Mouse (Mus musculus) testis, adult 2 months (tissue): ENCODE measurements around the gene Car11. TPM values are rescaled to one million over a fixed set of nuclear protein-coding genes. Genes with fewer than 3 reads are reported as not detected.

Experiments
- H3K27ac ChIP-seq: fragments of 200-500 bp; 2 replicates; pipeline ENCODE4 v1.5.1; 2012; ENCODE audit warnings: low read depth, low read length; ENCODE audit not compliant: control insufficient read depth, insufficient read depth
- H3K27me3 ChIP-seq: fragments of 200-500 bp; 2 replicates; pipeline ENCODE4 v1.6.1; 2012; ENCODE audit warnings: mild to moderate bottlenecking, low read length, moderate library complexity; ENCODE audit not compliant: control insufficient read depth, insufficient read depth
- H3K36me3 ChIP-seq: fragments of 200-500 bp; 2 replicates; pipeline ENCODE4 v1.6.1; 2012; ENCODE audit warnings: mild to moderate bottlenecking, low read length; ENCODE audit not compliant: control insufficient read depth, insufficient read depth
- H3K4me1 ChIP-seq: fragments of 200-500 bp; 2 replicates; pipeline ENCODE4 v1.6.1; 2012; ENCODE audit warnings: low read length; ENCODE audit not compliant: control insufficient read depth, insufficient read depth
- H3K4me3 ChIP-seq: fragments of 200-500 bp; 2 replicates; pipeline ENCODE4 v1.5.1; 2012; ENCODE audit warnings: low read depth, mild to moderate bottlenecking, low read length, moderate library complexity, mixed read lengths; ENCODE audit not compliant: control insufficient read depth
- CTCF ChIP-seq: fragments of 200-500 bp; IDR thresholded peaks from 2 replicates; pipeline ENCODE4 v1.5.1; 2012; ENCODE audit warnings: low read depth, mild to moderate bottlenecking, inconsistent platforms, low read length, moderate library complexity; ENCODE audit not compliant: control insufficient read depth, insufficient read depth, insufficient replicate concordance
- POLR2A ChIP-seq: fragments of 200-500 bp; IDR thresholded peaks from 2 replicates; pipeline ENCODE4 v1.6.1; 2012; ENCODE audit warnings: low read depth, mild to moderate bottlenecking, inconsistent platforms, low read length, moderate library complexity; ENCODE audit not compliant: control insufficient read depth
- polyA plus RNA-seq: library from polyadenylated mRNA; depleted of rRNA; stranded (reverse); fragments of >200 nt; gene quantifications from 2 replicates; pipeline ENCODE4 v1.2.3, GENCODE M21; 2012

Gene Car11
- polyA plus RNA-seq, 1 experiment: 3.3 TPM

GRCm38 (mm10) chr7:45717918-45718297 is 18.3 kb downstream of the Car11 start, which contains the start of gene Sphk2:
Gene Sphk2, minus strand, starts transcription at chr7:45718002.
- TF ChIP-seq CTCF (no peak), POLR2A (peak; percentile 98)
- Histone ChIP-seq H3K4me3 (peak within 1 kb of the TSS; percentile 94), H3K27me3 (no peaks in the 10 kb centered on the region), H3K27ac (peak within 1 kb of the TSS; percentile 92), H3K36me3 (peaks cover 4% of the 10 kb centered on the region), H3K4me1 (peaks cover 16% of the 10 kb centered on the region)

DNA sequence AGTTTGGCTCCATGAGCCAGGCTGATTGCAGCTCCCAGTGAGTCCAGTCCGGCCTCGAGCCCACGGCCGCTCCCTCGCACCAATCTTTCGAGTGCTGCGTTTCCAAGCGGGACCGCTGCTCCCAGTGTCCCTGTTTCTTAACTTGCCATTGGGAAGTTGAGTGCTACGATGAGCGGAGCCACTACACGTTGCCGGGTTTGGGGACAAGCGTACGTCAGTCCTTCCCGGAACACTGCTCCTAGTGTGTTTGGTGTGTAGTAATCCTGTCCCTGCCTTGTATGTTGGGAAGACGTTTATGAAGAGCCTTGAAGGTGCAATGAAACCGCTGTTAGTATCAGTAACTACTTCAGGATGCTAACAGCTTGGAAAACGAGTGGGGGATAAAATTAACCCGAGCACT is 18.7 kb downstream of the Car11 start:
- H3K27ac ChIP-seq: peak overlapping the region; percentile 36
- peak overlapping the region; percentile 94 for H3K4me3 ChIP-seq
- H3K36me3 ChIP-seq: peaks cover 2% of the 10 kb centered on the region
- no peaks in the 10 kb centered on the region for H3K27me3 ChIP-seq
- TF ChIP-seq CTCF: no peak
- TF ChIP-seq POLR2A: no peak
- H3K4me1 ChIP-seq: peaks cover 16% of the 10 kb centered on the region

- no peaks in the 10 kb centered on the region for H3K36me3 ChIP-seq
- no peaks in the 10 kb centered on the region for H3K27me3 ChIP-seq
- H3K4me3 ChIP-seq: no peak overlapping the region
- no peak overlapping the region for H3K27ac ChIP-seq
- H3K4me1 ChIP-seq: peaks cover 15% of the 10 kb centered on the region
- TF ChIP-seq CTCF: no peak
- no peak for TF ChIP-seq POLR2A
These were observed 19.5 kb downstream of the Car11 start for GRCm38 (mm10) chr7:45719180-45719579.

GRCm38 (mm10) chr7:45719738-45720412 is 20.2 kb downstream of the Car11 start:
- no peak overlapping the region for H3K4me3 ChIP-seq
- no peak overlapping the region for H3K27ac ChIP-seq
- no peaks in the 10 kb centered on the region for H3K36me3 ChIP-seq
- peaks cover 9% of the 10 kb centered on the region for H3K4me1 ChIP-seq
- TF ChIP-seq POLR2A (no peak), CTCF (no peak)
- H3K27me3 ChIP-seq: no peaks in the 10 kb centered on the region

DNA sequence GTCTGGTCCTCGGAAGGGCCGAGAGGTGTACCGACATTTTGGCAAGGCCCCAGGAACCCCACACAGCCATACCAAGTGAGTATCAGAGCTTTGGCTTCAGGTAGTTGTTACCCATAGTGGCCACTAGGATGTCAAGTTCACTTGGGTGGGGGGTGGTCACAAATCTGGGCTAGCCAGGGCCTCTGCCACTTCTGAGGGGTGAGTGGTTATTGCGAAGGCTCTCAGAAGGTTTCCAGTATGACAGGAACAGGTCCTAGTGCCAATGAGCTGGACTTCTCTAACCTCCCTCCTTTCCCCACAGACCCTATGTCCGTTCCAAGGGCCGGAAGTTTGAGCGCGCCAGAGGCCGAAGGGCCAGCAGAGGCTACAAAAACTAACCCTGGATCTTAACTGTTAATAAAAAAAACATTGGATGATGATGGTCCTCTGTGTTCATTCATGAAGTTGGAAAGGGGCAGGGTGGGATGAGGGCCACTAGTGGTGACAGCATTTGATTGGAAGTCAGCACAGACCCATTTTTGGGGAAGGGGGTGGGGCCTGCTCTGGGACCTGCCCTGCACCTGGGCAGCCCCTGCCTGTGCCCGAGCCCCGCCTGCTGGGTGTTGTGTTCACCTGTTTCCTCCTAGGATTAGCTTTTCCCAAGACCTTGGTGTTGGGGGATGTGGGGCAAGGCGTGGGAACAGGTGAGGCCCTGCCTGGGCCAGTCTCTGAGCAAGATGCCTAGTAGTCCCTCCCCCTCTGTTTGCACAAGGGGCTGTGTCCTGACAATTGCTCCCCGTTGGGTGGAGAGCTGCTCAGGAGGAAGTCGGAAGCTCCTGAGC is 21.0 kb downstream of the Car11 start, which contains the start of gene Fam83e:
Fam83e (plus strand) TSS at position 800 of the 821 bp plus-strand sequence.
- H3K36me3 ChIP-seq: no peaks in the 10 kb centered on the region
- H3K27ac ChIP-seq: no peak within 1 kb of the TSS
- H3K27me3 ChIP-seq: no peaks in the 10 kb centered on the region
- H3K4me1 ChIP-seq: peaks cover 7% of the 10 kb centered on the region
- TF ChIP-seq CTCF (no peak), POLR2A (no peak)
- H3K4me3 ChIP-seq: peak within 1 kb of the TSS; percentile 29; the same call in 1 of the 2 replicates

DNA sequence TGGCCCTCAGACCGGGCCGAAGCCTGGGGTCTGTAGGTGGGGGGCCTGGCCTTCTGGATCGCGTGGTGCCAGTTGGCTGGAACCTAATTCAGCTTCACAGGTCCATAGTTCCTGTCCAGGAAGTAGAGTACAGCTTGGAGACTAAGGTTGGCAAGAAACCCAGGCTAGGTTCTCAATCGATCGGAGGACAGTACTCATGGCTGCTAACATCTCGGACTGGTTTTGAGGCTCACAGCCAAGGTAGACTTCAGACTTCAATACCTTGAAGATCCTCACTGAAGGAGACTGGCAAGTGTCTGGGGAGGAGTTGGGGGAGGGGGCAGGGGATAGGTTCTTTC is 21.6 kb downstream of the Car11 start:
- Histone ChIP-seq H3K27me3 (no peaks in the 10 kb centered on the region), H3K36me3 (no peaks in the 10 kb centered on the region), H3K27ac (no peak overlapping the region), H3K4me3 (no peak overlapping the region), H3K4me1 (peaks cover 8% of the 10 kb centered on the region)
- TF ChIP-seq CTCF (no peak), POLR2A (no peak)

DNA sequence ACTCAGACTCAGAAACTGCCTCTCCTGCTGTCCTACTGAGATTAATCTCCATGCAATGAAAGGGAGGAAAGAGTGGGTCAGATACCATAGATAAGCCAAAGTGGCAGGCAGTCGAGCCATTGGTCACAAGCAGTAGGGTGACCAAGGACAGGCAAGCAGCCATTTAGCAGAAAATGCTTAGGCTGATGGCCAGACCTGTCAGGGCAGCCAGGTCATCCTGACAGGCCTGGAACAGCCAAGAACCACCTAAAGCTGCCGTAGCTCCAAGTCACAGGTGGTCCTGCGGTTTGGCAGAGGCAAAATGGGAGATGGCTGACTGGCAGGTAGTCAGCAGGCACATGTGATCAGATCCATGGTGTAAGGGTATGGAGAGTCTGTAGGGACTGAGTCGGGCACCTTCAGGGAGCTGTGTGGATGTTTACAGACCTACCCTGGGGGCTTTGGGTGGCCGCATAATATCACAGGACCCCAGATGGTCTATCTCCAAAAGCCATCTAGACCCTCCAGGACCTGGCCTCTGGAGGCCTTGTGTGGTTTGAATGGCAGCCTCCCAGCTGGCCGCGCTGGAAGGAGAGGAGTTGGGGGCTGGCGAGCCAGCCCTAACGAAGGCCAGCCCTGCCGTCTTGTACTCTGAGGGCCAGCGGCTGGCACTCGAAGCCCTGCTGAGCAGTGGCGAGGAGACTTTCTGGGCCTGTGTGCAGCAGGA is 22.2 kb downstream of the Car11 start:
- Histone ChIP-seq H3K27me3 (no peaks in the 10 kb centered on the region), H3K4me1 (peaks cover 8% of the 10 kb centered on the region), H3K27ac (no peak overlapping the region), H3K36me3 (no peaks in the 10 kb centered on the region), H3K4me3 (peak overlapping the region; percentile 80)
- TF ChIP-seq POLR2A (no peak), CTCF (no peak)
